Mouse (Mus musculus) ES-E14 (cell line): ENCODE measurements around the gene Dbn1. TPM values are rescaled to one million over a fixed set of nuclear protein-coding genes. Genes with fewer than 3 reads are reported as not detected.

Source experiments
- DNase-seq: peaks from one replicate; pipeline ENCODE4 v3.0.0-alpha.2; 2013; ENCODE audit warnings: low read depth, low spot score
- H3K27ac ChIP-seq: 2 replicates; pipeline ENCODE4 v1.5.1; 2012; ENCODE audit warnings: low read depth, mild to moderate bottlenecking, low read length, moderate library complexity, mixed read lengths; ENCODE audit not compliant: poor library complexity, insufficient read depth, severe bottlenecking
- H3K36me3 ChIP-seq: 2 replicates; pipeline ENCODE4 v1.6.1; 2012; ENCODE audit warnings: mild to moderate bottlenecking, low read length, moderate library complexity, mixed read lengths; ENCODE audit not compliant: control insufficient read depth, poor library complexity, insufficient read depth, severe bottlenecking
- H3K4me1 ChIP-seq, 2 experiments: fragments of 150-350 bp in 1 of 2; sonication (generic) in 1 of 2; 2 replicates each; pipeline ENCODE4 v1.6.1; 2012; ENCODE audit warnings: low read length in 2 of 2, mild to moderate bottlenecking in 1 of 2, mixed read lengths in 1 of 2; ENCODE audit not compliant: control insufficient read depth in 2 of 2, insufficient read depth in 2 of 2, poor library complexity in 1 of 2
- H3K4me3 ChIP-seq, 2 experiments: fragments of 150-350 bp in 1 of 2; sonication (generic) in 1 of 2; 2 replicates each; pipeline ENCODE4 v1.5.1; 2012; ENCODE audit warnings: low read length in 2 of 2, low read depth in 1 of 2, mild to moderate bottlenecking in 1 of 2, mixed read lengths in 1 of 2; ENCODE audit not compliant: insufficient read depth in 1 of 2, poor library complexity in 1 of 2, severe bottlenecking in 1 of 2
- H3K9ac ChIP-seq: 2 replicates; pipeline ENCODE4 v1.6.1; 2012; ENCODE audit warnings: low read depth, mild to moderate bottlenecking, low read length, mixed read lengths; ENCODE audit not compliant: poor library complexity, insufficient read depth, severe bottlenecking
- H3K9me3 ChIP-seq: fragments of 150-350 bp; sonication (generic); 2 replicates; pipeline ENCODE4 v1.6.1; 2012; ENCODE audit warnings: low read depth, mild to moderate bottlenecking, low read length; ENCODE audit not compliant: control insufficient read depth, insufficient read depth
- CHD2 ChIP-seq: IDR thresholded peaks from 2 replicates; pipeline ENCODE4 v1.6.1; 2014; ENCODE audit warnings: mild to moderate bottlenecking, low read depth, low read length, inconsistent platforms
- HCFC1 ChIP-seq: IDR thresholded peaks from 2 replicates; pipeline ENCODE4 v1.6.1; 2012; ENCODE audit warnings: low read length, inconsistent platforms, borderline replicate concordance; ENCODE audit not compliant: insufficient read depth
- MAFK ChIP-seq: IDR thresholded peaks from 2 replicates; pipeline ENCODE4 v1.6.1; 2014; ENCODE audit warnings: mild to moderate bottlenecking, low read depth, low read length, inconsistent platforms; ENCODE audit not compliant: insufficient read depth
- ZC3H11A ChIP-seq: IDR thresholded peaks from 2 replicates; pipeline ENCODE4 v1.6.1; 2012; ENCODE audit warnings: low read depth, mild to moderate bottlenecking, inconsistent platforms, low read length, borderline replicate concordance
- ZNF384 ChIP-seq: IDR thresholded peaks from 2 replicates; pipeline ENCODE4 v1.6.1; 2012; ENCODE audit warnings: low read depth, low read length, inconsistent platforms
- in situ Hi-C, 2 experiments: fragments of 600-800 bp; cut with MboI; formaldehyde crosslinking; loops; one replicate each; pipeline ENCODE4 v1.15.1; 2025; ENCODE audit warnings: low sequenced_read_pairs in 2 of 2, inconsistent platforms in 1 of 2; ENCODE audit not compliant: unreplicated experiment in 2 of 2
- total RNA-seq: library from RNA; depleted of rRNA; stranded (reverse); fragments of 300-350 nt; gene quantifications from 2 replicates; pipeline ENCODE4 v1.2.3, GENCODE M21; 2012

Dbn1 gene
- total RNA-seq, 1 experiment = 77.0 TPM

- Histone ChIP-seq H3K4me3 (no peak overlapping the region), H3K4me1 (peaks cover 5 to 27% of the 10 kb centered on the region in 2 experiments), H3K27ac (no peak overlapping the region), H3K36me3 (peaks cover 65% of the 10 kb centered on the region), H3K9me3 (no peaks in the 10 kb centered on the region), H3K9ac (no peak overlapping the region)
- no peak for TF ChIP-seq HCFC1
- TF ChIP-seq MAFK = no peak
- no peak for TF ChIP-seq ZC3H11A
- TF ChIP-seq CHD2 = no peak
- TF ChIP-seq ZNF384 = no peak
- in situ Hi-C loops = no loop called here
- DNase-seq = no peak
These were observed 18.8 kb upstream of the Dbn1 start for GRCm38 (mm10) chr13:55506697-55507096.

- H3K36me3 ChIP-seq = peaks cover 66% of the 10 kb centered on the region
- H3K27ac ChIP-seq = no peak overlapping the region
These were observed 17.9 kb upstream of the Dbn1 start for GRCm38 (mm10) chr13:55505810-55506209.

GRCm38 (mm10) chr13:55504390-55504789 lies 16.5 kb upstream of the Dbn1 start:
- no peaks in the 10 kb centered on the region for H3K9me3 ChIP-seq
- no peak overlapping the region for H3K27ac ChIP-seq
- no peak overlapping the region for H3K4me3 ChIP-seq
- H3K9ac ChIP-seq = no peak overlapping the region
- H3K4me1 ChIP-seq = peaks cover 0 to 12% of the 10 kb centered on the region in 2 experiments; a peak in 1 of 4 replicates
- in situ Hi-C loops = no loop called here
- H3K36me3 ChIP-seq = peaks cover 63% of the 10 kb centered on the region
- no peak for DNase-seq
- TF ChIP-seq ZC3H11A (no peak), HCFC1 (no peak), MAFK (no peak), CHD2 (no peak), ZNF384 (no peak)

More at GRCm38 (mm10) chr13:55505810-55506209, 17.9 kb upstream of the Dbn1 start:
- Histone ChIP-seq H3K4me3 (no peak overlapping the region), H3K9me3 (no peaks in the 10 kb centered on the region), H3K9ac (no peak overlapping the region), H3K4me1 (peaks cover 3 to 18% of the 10 kb centered on the region in 2 experiments)
- no peak for TF ChIP-seq CHD2
- TF ChIP-seq MAFK = no peak
- no peak for TF ChIP-seq ZC3H11A
- TF ChIP-seq HCFC1 = no peak
- no peak for TF ChIP-seq ZNF384
- in situ Hi-C loops = no loop called here
- DNase-seq = no peak

GRCm38 (mm10) chr13:55502405-55502804 lies 14.5 kb upstream of the Dbn1 start:
- no peak overlapping the region for H3K27ac ChIP-seq
- no peak for DNase-seq
- TF ChIP-seq HCFC1 (no peak), ZNF384 (no peak), ZC3H11A (no peak), CHD2 (no peak), MAFK (no peak)
- no peak overlapping the region for H3K4me3 ChIP-seq
- H3K4me1 ChIP-seq = peaks cover 0 to 16% of the 10 kb centered on the region in 2 experiments; a peak in 1 of 4 replicates
- in situ Hi-C loops = no loop called here
- H3K9ac ChIP-seq = no peak overlapping the region
- peaks cover 63% of the 10 kb centered on the region for H3K36me3 ChIP-seq
- H3K9me3 ChIP-seq = no peaks in the 10 kb centered on the region

GRCm38 (mm10) chr13:55500575-55500974 lies 12.7 kb upstream of the Dbn1 start:
- Histone ChIP-seq H3K9me3 (no peaks in the 10 kb centered on the region), H3K27ac (no peak overlapping the region), H3K9ac (no peak overlapping the region), H3K4me1 (peaks cover 0 to 20% of the 10 kb centered on the region in 2 experiments; a peak in 1 of 4 replicates), H3K36me3 (peaks cover 49% of the 10 kb centered on the region), H3K4me3 (no peak overlapping the region)
- in situ Hi-C loops = no loop called here
- TF ChIP-seq MAFK (no peak), ZNF384 (no peak), HCFC1 (no peak), CHD2 (no peak), ZC3H11A (no peak)
- no peak for DNase-seq
